Mouse (Mus musculus) gastrocnemius, postnatal 10 days (tissue): ENCODE measurements at regions not wholly inside any gene's neighbourhood (a gene's known extent, or its start where the extent isn't known, plus 50 kb on each side); places are given as distances from the start of the nearest gene placed in this dataset.

Experiments
- DNase-seq: peaks from one replicate; pipeline ENCODE4 v3.0.0; 2021; ENCODE audit warnings: mixed read lengths

- no peak for DNase-seq
These were observed 114.8 kb upstream of the Ptpn1 start for GRCm38 (mm10) chr2:167817030-167817429.

- DNase-seq: no peak
These were observed 116.7 kb upstream of the Ptpn1 start for GRCm38 (mm10) chr2:167815123-167815522.

- DNase-seq: no peak
These were observed 119.6 kb upstream of the Tmem189 start for GRCm38 (mm10) chr2:167809256-167809655.

GRCm38 (mm10) chr2:167805629-167806304 lies 116.1 kb upstream of the Tmem189 start:
- DNase-seq: no peak

DNA sequence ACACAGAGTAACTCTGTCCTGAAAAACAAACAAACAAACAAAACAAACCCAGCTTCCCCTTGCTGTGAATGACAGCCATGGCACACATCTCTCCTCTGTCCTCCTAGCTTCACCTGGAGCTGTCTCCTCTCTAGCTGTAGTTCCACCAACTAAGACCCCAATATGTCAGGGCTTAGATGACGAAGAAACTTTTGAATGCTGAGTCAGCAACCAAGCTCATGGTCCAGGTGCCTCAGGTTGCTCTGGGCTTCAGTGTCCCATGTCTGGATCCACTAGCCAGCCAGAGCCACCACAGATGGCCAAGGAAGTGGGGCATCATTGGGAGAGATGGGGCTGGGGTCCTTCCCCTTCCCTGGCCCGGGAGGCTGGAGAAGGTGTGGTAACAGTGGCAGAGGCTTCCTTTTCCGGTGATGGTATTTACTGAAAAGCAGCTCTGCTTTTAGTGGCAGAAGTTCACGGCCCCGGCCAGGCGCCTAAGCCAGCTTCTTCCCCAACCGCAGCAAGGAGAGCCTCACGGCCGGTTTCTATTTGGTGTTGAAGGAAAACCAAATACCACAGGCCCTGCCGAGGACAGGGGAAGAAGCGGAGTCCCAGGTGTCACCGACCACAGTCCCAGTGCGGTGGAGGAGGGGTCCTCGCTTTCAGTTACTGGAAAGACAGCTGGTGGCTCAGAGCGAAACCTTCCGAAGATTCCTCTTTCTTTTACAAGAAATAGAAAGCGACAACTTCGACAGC lies 115.0 kb upstream of the Tmem189 start:
- DNase-seq: no peak

- no peak for DNase-seq
These were observed 112.9 kb upstream of the Tmem189 start for GRCm38 (mm10) chr2:167802494-167802893.

GRCm38 (mm10) chr2:167801389-167801788 lies 111.8 kb upstream of the Tmem189 start:
- DNase-seq: no peak

DNA sequence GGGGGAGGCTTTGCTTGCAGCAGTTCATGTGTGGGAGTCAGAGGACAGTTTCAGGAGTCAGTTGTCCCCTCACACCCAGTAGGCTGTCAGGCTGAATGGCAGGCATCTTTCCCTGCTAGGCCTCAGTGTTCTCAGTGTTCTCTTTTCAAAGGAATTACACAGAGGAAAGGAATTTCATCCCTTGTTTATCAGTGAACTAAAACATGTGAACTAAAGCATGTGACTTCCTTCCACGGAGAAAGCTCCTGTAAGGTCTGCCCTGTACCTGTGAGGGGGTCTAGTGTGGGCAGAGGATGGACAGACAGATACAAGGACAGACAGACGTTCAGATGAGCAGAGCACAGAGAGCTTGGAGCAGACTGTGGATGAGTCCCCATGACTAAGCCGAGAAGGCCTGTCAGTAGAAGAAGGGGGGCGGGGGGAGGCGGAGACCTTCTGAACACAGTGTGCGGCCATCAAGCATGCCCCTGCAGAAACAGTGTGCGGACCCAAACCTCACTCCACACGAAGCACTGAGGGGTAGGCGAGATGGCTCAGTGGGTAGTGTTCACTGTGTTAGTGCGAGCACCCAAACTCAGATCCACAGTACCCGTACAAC lies 111.1 kb upstream of the Tmem189 start:
- no peak for DNase-seq

GRCm38 (mm10) chr2:167799629-167800387 lies 110.2 kb upstream of the Tmem189 start:
- no peak for DNase-seq

GRCm38 (mm10) chr2:167798969-167799513 lies 109.4 kb upstream of the Tmem189 start:
- DNase-seq: no peak

DNA sequence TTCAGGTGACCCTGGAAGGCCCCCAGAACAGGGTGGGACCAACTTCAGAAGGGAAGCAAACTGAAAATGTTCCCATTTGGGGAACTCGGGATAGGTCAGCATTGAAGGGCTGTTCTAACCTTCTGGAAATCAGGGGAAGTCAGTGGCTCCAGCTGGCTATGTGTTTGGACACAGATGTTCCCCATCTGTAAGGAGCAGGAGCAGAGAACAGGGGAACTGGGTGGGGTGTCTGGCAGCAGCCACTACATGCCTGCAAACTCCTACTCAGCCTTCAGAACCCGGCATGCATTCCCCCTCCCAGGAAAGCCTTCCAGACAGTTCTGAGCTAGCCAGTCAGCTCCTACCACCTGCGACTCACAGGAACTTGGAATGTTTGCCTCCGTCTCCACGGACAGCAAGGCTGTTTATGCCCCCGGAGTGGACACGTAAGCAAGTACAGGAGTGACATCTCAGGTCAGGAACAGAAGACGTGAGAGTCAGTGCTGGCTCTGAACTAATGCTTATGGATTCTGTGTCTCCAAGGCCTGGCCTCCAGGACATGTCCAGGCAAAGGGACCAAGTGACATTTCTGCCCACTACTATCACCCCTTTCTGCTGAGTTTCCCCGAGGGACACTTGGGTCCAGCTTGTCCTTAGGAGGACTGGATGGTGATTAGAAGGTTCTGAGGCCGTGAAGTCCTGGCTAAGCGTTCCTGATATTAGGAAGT lies 108.6 kb upstream of the Tmem189 start:
- no peak for DNase-seq

DNA sequence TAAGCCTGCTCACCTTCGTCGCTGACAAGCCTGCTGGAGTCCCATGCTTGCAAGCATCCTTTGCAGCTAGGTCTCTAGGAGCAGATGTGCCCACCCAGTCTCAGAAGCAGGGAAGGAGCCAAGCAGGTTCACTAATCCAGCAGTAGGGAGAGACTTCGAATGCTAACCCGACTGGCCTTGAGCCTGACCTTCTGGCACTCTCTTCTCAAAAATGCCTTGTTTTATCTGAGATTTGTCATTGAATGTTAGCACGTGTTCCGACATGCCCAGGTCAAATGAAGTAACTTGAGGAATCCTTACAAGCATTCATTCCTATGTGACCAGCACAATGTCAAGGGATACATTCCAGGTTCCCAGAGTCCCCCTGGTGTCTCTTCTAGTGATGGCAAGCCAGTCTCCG lies 105.9 kb upstream of the Tmem189 start:
- no peak for DNase-seq

- no peak for DNase-seq
These were observed 104.3 kb upstream of the Tmem189 start for GRCm38 (mm10) chr2:167793916-167794315.

DNA sequence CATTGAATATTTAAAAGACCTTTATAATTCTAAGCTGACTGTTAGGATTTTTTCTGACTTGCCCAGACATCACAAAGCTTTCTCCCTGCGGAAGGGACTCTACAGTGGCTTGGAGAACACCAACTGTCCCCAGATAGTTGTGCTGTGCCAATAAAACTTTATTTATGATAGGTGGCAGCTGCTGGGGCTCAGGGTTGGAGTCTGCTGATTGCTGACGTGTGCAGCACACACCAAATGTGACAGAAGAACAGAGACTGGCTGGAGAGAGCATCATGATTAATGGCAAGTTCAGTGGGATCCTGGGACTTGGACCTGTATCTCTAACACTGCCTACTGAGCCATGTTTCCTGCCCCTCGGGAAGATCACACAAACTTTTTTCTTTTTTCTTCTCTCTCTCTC lies 103.1 kb upstream of the Tmem189 start:
- no peak for DNase-seq

DNA sequence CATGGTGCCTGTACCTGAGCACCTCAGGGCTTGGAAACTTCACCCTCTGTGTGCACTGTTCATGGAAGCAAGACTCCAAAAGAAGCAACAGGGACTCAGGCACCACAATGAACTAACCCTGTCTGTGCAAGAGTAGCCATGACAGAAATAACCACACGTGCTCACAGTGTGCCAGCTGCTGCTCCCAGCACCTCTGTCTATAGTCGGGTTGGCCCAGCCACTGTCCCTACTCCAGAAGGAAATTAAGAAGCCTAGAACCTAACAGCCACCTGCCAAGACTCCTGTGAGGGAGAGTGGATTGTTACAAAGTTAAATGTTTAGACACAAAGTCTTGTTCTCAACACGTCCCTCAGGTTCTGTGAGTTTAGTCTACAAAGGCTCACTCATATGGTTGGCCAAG lies 102.7 kb upstream of the Tmem189 start:
- no peak for DNase-seq

GRCm38 (mm10) chr2:167789471-167789923 lies 99.9 kb upstream of the Tmem189 start:
- peak; percentile 40 for DNase-seq

DNA sequence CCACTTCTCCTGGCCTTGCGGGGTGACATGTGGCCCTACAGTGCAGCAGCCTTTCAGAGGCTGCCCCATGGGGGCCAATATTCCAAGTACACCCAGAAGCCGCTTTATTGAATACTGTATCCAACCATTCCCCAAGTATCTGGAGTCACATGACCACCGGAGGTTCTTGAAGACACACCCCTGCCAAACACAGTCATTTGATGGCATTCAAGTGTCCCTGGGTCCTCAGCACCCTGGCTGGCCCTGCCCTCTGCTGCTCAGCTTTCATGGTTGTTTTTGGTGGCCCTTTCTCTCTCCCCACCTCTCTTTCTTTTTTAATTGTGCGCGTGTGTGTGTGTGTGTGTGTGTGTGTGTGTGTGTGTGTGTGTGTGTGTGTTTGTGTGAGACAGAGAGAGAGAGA lies 97.3 kb upstream of the Tmem189 start:
- DNase-seq: no peak

GRCm38 (mm10) chr2:167784353-167784752 lies 94.7 kb upstream of the Tmem189 start:
- no peak for DNase-seq

GRCm38 (mm10) chr2:167783374-167783773 lies 93.8 kb upstream of the Tmem189 start:
- no peak for DNase-seq

DNA sequence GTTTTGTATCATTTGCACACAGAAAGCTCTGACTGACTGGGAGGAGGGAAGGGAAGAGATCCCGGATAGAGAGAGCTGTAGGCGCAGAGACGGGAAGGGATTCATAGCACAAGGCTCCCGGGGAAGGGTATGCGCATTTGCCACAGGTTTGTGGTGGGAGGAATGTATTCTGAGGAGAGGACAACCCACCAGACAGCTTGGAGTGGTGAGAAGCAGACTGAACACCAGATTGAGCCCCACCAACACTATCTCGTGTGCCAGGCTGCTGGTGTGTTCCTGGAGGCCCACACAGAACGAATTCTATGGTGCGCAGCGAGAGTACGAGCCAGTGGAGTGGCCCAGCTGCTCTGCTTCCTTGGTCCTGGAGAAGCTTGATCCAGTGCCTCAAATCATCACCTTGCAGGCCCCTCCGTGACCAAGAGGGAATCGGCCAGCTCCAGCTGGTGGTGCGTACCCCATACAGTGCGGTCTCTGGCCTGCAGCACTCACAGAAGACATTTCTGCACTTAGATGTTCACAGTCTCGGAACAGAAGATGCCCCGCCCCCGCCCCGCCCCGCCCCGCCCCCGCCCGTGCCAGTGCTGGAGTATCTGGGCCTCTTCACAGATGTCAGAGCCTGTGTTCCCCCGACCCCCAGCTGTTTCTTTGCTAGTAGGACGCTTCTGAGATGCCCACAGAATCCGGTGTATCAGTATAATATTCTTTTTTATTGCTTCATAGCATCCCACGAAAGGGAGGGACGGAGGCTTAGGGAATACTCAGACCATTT lies 92.8 kb upstream of the Tmem189 start:
- no peak for DNase-seq

- DNase-seq: peak; percentile 55
These were observed 91.9 kb upstream of the Tmem189 start for GRCm38 (mm10) chr2:167781496-167781895.
